Mouse (Mus musculus) urinary bladder, postnatal 25 days (tissue): ENCODE results near the gene Eme1.
"Not testable (repeated sequence)": the region's sequence is repeated elsewhere in the genome, so short reads cannot be mapped to it uniquely, and the experiment has no call there.

Experiments
- DNase-seq: peaks from one replicate; pipeline ENCODE4 v3.0.0; 2022; ENCODE audit warnings: low spot score

The Eme1 gene

GRCm38 (mm10) chr11:94653663-94654436 lies at the start of gene Eme1, which contains the start of gene Mrpl27:
Eme1 (minus strand) TSS chr11:94653964.
Mrpl27 (plus strand) TSS chr11:94653767.
- DNase-seq = peak; percentile 89

- no peak for DNase-seq
Observed at GRCm38 (mm10) chr11:94702216-94702610, 48.4 kb upstream of the Eme1 start.

DNA sequence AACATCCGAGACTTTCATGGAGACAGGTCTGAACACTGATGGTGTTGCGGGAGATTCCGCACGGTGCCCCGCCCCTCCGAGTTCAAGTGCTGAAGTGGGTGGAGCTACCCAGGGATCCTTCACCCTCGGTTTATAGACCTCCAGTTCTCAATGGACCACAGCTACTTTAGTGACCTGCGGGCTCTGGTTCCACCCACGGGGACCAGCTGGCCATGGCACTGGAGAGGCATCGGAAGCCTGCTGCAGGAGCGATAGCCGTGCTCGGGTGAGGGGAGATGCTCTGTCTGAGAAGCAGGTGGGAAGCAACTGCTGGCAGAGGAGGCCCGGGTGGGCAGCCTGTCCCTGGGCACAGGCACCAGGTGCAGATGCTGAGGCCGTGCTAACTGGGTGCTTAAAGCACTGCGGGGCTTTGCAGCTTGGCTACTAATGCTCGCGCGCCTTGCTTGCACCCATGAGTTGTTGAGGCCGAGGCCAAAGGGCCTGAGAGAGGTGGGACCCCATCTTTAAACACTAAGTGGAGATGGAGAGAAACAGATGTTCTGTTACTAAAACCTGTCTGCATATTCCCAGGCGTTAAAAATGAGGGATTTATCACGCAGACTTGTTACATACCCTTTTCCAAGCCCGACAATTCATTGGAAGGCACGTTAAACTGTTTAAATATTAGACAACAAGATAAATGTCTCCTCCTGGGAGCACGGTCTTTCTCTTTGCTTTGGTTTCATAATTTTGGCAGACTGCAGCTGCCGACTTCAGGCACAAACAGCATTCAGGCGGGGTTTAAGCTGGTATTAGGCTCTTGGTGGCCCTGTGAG lies 47.8 kb upstream of the Eme1 start:
- DNase-seq = no peak

DNA sequence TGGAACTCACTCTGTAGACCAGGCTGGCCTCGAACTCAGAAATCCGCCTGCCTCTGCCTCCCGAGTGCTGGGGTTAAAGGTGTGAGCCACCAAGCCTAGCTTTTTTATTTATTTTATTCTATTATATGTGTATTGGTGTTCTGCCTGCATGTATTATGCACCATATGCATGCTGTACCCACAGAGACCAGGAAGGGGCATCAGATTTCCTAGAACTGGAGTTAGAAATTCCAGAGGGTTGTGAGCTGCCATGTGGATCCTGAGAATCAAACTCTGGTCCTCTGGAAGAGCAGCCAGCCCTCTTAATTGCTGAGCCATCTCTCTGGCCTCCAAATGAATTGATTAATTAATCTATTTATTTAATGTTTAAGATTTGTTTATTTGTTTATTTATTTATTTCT lies 45.6 kb upstream of the Eme1 start:
- DNase-seq = no peak

GRCm38 (mm10) chr11:94697703-94698464 lies 44.1 kb upstream of the Eme1 start:
- DNase-seq = no peak

DNA sequence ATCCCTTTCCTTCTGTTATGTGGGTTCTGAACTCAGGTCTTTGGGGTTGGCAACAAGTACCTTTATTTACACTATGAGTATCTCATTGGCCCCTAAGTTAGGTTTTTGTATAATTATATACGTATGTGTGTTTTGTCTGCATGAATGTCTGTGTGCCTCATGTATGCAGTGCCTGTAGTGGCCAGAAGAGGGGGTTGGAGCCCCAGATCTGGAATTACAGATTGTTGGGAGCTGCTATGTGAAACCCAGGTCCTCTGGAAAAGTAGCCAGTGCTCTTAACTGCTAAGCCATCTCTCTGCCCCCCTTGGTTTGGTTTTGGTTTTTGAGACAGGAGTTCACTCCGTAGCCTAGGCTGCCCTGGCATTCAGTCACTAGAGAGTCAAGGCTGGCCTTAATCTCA lies 43.4 kb upstream of the Eme1 start:
- no peak for DNase-seq

GRCm38 (mm10) chr11:94695508-94695907 lies 41.7 kb upstream of the Eme1 start:
- DNase-seq = no peak

- DNase-seq = not testable (repeated sequence)
Observed at GRCm38 (mm10) chr11:94692502-94692901, 38.7 kb upstream of the Eme1 start.

- DNase-seq = no peak
Observed at GRCm38 (mm10) chr11:94687178-94687577, 33.4 kb upstream of the Eme1 start.

DNA sequence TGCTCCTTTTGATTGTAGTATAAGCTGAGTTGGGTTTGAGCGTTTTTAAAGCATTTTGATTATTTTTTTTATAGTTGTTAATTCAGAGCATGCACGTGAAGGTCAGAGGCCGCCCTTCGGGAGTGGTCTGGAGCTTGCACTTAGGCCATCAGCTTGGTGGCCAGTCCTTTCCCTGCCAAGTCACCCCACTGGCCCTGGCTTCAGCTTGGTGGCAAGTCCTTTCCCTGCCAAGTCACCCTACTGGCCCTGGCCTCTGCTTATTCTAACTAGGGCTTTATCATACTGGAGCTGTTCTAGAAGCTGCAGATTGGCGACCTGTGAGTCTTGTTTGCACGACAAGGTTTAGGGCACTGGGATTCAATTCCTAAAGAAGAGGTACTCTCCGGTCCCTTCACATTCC lies 28.7 kb upstream of the Eme1 start:
- no peak for DNase-seq

DNA sequence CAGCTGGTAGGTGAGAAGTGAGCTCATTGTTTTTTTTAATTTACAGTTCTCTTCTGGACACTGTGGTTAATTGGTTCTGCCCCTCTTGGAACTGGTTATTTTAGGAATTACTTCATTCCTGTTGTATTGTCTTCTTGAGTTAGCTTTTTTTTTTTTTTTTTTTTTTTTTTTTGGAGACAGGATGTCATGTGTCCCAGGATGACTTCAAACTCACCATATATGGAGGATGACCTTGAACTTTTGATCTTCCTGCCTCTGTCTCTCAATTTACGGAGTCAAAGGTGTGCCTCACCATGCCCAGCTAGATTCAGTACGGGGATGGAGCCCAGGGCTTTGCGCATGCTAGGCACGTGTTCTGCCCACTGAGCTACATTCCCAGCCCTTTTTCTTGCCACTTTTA lies 27.9 kb upstream of the Eme1 start:
- no peak for DNase-seq

DNA sequence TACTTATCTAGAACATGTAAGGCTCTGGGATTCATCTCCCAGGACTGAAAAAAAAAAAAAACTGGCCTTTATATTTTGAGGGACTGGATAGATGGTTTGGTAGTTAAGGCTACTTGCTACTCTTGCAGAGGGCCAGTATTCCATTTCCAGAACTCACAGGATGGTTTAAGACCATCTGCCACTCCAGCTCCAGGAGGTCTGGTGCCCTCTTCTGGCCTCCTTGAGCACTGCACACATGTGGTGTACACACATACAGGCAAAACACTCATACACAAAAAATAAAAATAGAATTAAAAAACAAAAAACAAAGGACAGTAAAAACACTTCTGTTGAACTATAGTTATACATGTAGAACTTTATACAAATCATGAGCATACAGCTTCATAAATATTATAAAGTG lies 26.9 kb upstream of the Eme1 start:
- DNase-seq = no peak

DNA sequence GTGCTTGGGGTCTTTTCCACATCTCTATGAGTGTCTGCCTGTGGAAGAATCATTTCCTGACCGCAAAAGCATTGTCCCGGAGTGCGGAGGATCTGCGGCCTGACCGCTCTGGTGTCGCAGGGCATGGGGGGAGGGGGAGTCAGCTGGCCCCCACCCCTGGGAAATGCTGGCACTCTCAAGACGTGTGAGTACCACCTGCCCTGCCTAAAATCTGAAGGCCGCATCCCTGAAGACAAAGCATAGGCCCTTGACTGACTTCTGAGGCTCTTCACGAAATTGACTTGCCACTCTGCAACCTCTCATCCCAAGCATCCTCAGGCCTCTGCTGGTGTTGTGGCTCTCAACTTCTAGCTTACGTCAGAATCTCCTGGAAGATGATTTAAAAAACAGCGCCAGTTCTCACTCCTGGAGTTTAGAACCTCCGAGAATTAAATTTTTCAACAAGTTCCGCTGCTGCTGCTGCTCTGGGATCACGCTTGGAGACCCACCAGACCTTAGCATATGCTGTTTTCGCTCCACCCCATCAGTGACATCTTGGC lies 23.9 kb upstream of the Eme1 start:
- DNase-seq = no peak

- peak; percentile 91 for DNase-seq
Observed at GRCm38 (mm10) chr11:94676754-94677606, 23.2 kb upstream of the Eme1 start, which contains the start of gene Xylt2. Xylt2 (minus strand) TSS chr11:94677515.

DNA sequence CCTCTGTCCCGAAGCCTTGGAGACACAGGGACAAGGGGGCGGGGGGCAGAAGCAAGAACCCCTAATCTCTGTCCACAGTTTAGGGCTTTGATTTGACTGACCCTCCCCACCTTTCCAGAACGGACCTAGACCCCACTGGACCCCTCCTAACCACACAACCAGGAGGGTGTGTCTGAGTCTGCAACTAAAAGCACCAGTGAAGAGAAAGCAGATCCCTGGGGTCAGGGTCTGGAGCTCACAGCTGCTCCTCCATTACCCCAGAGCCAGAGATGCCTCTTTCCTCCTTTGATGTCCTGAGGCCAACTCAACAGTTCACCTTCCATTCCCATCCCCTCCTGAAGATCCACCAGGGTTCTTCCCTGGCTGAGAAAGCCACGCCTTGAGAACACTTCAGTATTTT lies 22.5 kb upstream of the Eme1 start:
- DNase-seq = no peak

GRCm38 (mm10) chr11:94675446-94675845 lies 21.7 kb upstream of the Eme1 start:
- DNase-seq = no peak

GRCm38 (mm10) chr11:94674984-94675383 lies 21.2 kb upstream of the Eme1 start:
- DNase-seq = no peak

DNA sequence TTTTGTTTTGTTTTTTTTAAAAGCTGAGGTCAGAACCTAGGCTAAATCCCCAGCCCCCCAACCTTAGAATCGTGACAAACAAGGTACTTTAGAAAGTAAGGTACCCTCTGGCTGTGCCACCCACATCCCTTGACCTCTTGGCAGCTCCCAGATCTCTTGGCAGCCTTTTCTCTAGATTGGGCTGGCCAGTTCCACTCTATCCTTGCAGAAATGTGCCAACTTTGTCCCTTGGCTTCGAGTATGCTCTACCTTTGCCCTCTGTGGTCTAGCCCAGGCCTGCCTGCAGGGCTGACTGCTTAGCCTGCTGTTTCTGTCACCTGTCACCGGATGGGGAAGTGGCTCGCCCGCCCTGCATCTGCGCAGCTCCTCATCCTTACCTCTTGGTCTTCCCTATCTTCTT lies 11.5 kb upstream of the Eme1 start:
- DNase-seq = no peak

DNA sequence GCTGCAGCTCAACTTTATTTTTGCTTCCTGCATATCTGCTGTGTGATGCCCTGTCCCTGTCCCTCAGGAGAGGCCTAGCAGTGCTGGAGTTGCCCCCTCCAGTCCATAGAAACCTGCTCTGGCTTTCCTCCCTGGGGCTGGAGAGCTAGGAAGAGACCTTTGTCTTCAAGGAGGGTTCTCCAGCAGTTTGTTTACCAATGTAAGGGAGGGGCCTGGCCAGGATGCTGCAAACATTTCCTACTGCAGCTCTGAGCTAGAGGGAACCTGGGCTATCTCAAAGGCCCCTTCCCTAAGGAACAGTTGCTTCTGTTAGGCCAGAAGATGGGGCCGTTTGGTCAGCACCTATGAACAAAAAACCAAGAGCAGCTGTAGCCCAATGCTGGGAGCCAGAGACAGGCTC lies 7.6 kb upstream of the Eme1 start:
- DNase-seq = no peak

DNA sequence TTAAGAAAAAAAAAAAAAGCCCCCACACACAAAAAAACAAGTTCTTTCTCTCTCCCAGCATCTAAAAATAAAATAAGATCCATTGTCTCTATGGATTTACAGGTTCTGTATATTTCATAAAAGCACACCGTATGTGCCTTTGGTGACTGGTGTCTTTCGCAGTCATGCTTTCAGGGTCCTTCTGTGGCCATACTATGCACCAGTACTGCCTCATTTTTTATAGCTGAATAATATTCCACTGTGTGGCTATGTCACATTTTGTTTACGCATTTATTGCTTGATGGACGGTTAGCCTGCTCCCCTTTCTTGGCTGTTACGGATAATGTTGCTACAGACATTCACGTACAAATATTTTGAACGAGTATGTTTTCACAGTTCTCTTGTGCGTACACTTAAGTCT lies 791 bp downstream of the Eme1 start:
- no peak for DNase-seq

DNA sequence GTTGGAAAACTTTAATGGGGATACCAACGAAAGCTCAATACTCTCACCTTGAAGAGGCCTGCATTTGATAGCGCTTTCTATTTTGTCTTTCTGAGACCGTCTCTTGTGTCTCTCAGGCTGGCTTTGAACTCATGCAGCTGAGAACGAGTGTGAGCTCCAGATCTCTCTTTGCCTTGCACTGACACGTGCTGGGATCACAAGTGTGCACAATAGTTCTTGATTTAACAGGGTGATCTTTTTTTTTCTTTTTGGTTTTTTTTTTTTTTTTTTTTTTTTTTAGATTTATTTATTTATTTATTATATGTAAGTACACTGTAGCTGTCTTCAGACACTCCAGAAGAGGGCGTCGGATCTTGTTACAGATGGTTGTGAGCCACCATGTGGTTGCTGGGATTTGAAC lies 2.5 kb downstream of the Eme1 start:
- not testable (repeated sequence) for DNase-seq
